Comparison of ENCODE assay signal across 23 mouse cellular contexts in the genomic region with DNA sequence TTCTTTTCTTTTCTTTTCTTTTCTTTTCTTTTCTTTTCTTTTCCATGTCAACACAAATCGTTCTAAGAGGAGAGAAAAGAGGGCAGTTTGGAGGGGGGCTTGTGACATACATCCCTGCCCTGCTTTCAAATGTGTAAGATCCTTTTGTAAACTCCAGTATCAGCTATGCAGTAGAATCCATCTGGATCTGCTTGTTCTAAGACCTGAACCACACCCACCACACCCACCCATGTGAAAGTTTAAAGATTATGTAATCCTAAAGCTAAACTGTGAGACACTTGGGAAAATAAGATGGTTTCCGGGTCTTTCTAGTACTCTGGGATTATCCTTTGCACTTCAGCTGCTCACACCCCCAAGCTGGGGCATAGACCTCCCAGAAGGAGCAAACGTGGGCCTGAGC. TPM values are rescaled to one million over a fixed set of nuclear protein-coding genes. Genes with fewer than 3 reads are reported as not detected.
DNase-seq lines count a peak whose midpoint lies in the region; ATAC-seq and TF ChIP-seq lines count a peak whose summit lies in the region.
"Had no signal": no experiment of that assay in that cellular context is flagged by ENCODE, and none has a peak within 500 bp of the region (broad histone marks: within the 10 kb centered on the region; RNA-seq: fewer than 3 reads in every experiment).

No protein-coding gene starts in this region.

- peak; percentile 47; the same call in 1 of the 2 replicates for TF ChIP-seq EP300 in liver, postnatal 0 days (IDR thresholded peaks at IDR 0.05; ENCODE audit: low read depth)

- peaks cover 30% of the 10 kb centered on the region for H3K4me1 ChIP-seq in liver, embryonic 13.5 days (replicated peaks)
- H3K4me1 ChIP-seq in liver, postnatal 0 days (ENCODE audit: insufficient read depth), result peaks cover 15% of the 10 kb centered on the region
- H3K4me1 ChIP-seq in forebrain, postnatal 0 days (ENCODE audit: insufficient read depth), result 0 out of 2 replicates have a peak, but pooled peaks cover 3% of the 10 kb centered on the region
- H3K4me1 ChIP-seq: embryonic facial prominence, embryonic 13.5 days had no signal

- no peak overlapping the region for H3K9ac ChIP-seq in liver, embryonic 13.5 days
- H3K9ac ChIP-seq in liver, postnatal 0 days (replicated peaks), result no peak overlapping the region
- H3K9ac ChIP-seq in forebrain, postnatal 0 days, result no peak overlapping the region

- H3K36me3 ChIP-seq in liver, embryonic 13.5 days, result no peaks in the 10 kb centered on the region
- no peaks in the 10 kb centered on the region for H3K36me3 ChIP-seq in liver, postnatal 0 days (replicated peaks; ENCODE audit: insufficient read depth, low read length)
- no peaks in the 10 kb centered on the region for H3K36me3 ChIP-seq in forebrain, postnatal 0 days (ENCODE audit: insufficient read depth)
- H3K36me3 ChIP-seq: embryonic facial prominence, embryonic 13.5 days; forebrain, embryonic 12.5 days; heart, embryonic 10.5 days; hindbrain, embryonic 13.5 days had no signal

- no peak overlapping the region for H3K4me2 ChIP-seq in liver, embryonic 13.5 days
- H3K4me2 ChIP-seq in liver, postnatal 0 days (ENCODE audit: low read depth, low read length), result 0 out of 2 replicates have a peak overlapping the region, but pooled peaks have one; percentile 83
- H3K4me2 ChIP-seq in forebrain, postnatal 0 days (ENCODE audit: low read depth), result no peak overlapping the region

- H3K27me3 ChIP-seq in liver, embryonic 13.5 days, result peaks cover 21% of the 10 kb centered on the region
- peaks cover 5% of the 10 kb centered on the region; the same call in 1 of the 2 replicates for H3K27me3 ChIP-seq in liver, postnatal 0 days (ENCODE audit: insufficient read depth, low read length)
- no peaks in the 10 kb centered on the region for H3K27me3 ChIP-seq in forebrain, postnatal 0 days (ENCODE audit: insufficient read depth, low read length)
- H3K27me3 ChIP-seq: Patski had no signal

- TF ChIP-seq CTCF in liver, postnatal 0 days (IDR thresholded peaks at IDR 0.05; ENCODE audit: low read depth), result no peak
- TF ChIP-seq CTCF in forebrain, postnatal 0 days (IDR thresholded peaks at IDR 0.05; ENCODE audit: low read depth), result no peak

- peak overlapping the region; percentile 5; the same call in 1 of the 2 replicates for H3K27ac ChIP-seq in liver, embryonic 13.5 days
- H3K27ac ChIP-seq in liver, postnatal 0 days (ENCODE audit: low read depth), result no peak overlapping the region
- no peak overlapping the region for H3K27ac ChIP-seq in forebrain, postnatal 0 days (ENCODE audit: low read depth, low read length)
- H3K27ac ChIP-seq: embryonic facial prominence, embryonic 13.5 days; forebrain, embryonic 12.5 days; hindbrain, embryonic 13.5 days; hindbrain, postnatal 0 days had no signal

- no peaks in the 10 kb centered on the region for H3K9me3 ChIP-seq in liver, embryonic 13.5 days (replicated peaks)
- H3K9me3 ChIP-seq in liver, postnatal 0 days (ENCODE audit: low read length), result no peaks in the 10 kb centered on the region
- H3K9me3 ChIP-seq in forebrain, postnatal 0 days (ENCODE audit: low read length), result no peaks in the 10 kb centered on the region
- H3K9me3 ChIP-seq: embryonic facial prominence, embryonic 13.5 days; forebrain, embryonic 12.5 days; heart, embryonic 10.5 days; hindbrain, embryonic 13.5 days had no signal

- 32% methylated on average over 3 of the region's 3 CpGs for WGBS in liver, embryonic 13.5 days (ENCODE audit: insufficient replicate concordance)
- 62% methylated on average over 3 of the region's 3 CpGs for WGBS in liver, postnatal 0 days (ENCODE audit: insufficient replicate concordance)
- 49% methylated on average over 3 of the region's 3 CpGs for WGBS in forebrain, postnatal 0 days

- H3K4me3 ChIP-seq in liver, embryonic 13.5 days (replicated peaks), result no peak overlapping the region
- H3K4me3 ChIP-seq in liver, postnatal 0 days (ENCODE audit: low read depth, low read length), result no peak overlapping the region
- H3K4me3 ChIP-seq in forebrain, postnatal 0 days (ENCODE audit: low read depth, low read length), result no peak overlapping the region

- peak; percentile 34 for DNase-seq in NIH3T3 (ENCODE audit: low read depth)
- DNase-seq in c-Kit-positive CD71-positive TER-119-positive erythroid progenitor cells, embryonic 14.5 days (ENCODE audit: low spot score), result peak; percentile 70
- DNase-seq in liver, embryonic 13.5 days, result no peak
- no peak for DNase-seq in liver, postnatal 0 days
- DNase-seq in right cerebral cortex, postnatal 25 days, result no peak
- DNase-seq in heart, adult 8-10 months (ENCODE audit: low spot score), result no peak
- no peak for DNase-seq in frontal cortex, postnatal 14 days (ENCODE audit: low spot score in 2 of 2)
- DNase-seq in forebrain, postnatal 0 days, result no peak
- DNase-seq: adrenal gland, postnatal 25 days; cerebellum, adult 11-12 months; cerebellum, adult 9-11 months; cerebellum, postnatal 36 days; gastrocnemius, postnatal 36 days; heart, adult 11 months; heart, postnatal 10 days had no signal

- peak; percentile 63 for ATAC-seq in liver, embryonic 13.5 days (ENCODE audit: low read depth)
- ATAC-seq in liver, postnatal 0 days, result peak; percentile 65
- no peak for ATAC-seq in forebrain, postnatal 0 days

RNA-seq across cellular contexts. Expression of gene Tsku, which starts 18.9 kb away (rescaled TPM):
- polyA plus RNA-seq in liver, embryonic 13.5 days (2015; fragmentation: Nextera tagmentation; extraction: Ambion mirVana), result 1.1 and 1.8 TPM in 2 replicates
- polyA plus RNA-seq in liver, postnatal 0 days (2015; fragmentation: Nextera tagmentation; extraction: Ambion mirVana), result 8.3 and 18.9 TPM in 2 replicates
- 1 to 10 TPM; 1.9 to 2.8 (median 2.5) TPM for total RNA-seq in heart, adult 8-10 months (2022)
- total RNA-seq in forebrain, postnatal 0 days (2014; rRNA removed), result 20.2 and 24.8 TPM in 2 replicates
- polyA plus RNA-seq in forebrain, postnatal 0 days (2015; fragmentation: Nextera tagmentation; extraction: Ambion mirVana), result 5.4 and 6.2 TPM in 2 replicates
- total RNA-seq: hematopoietic stem cell, adult 5-6 weeks had no signal
- polyA plus RNA-seq: activated CD4-positive, CD25-positive, alpha-beta regulatory T cell, adult 4 months had no signal

RNA-seq across cellular contexts. Expression of gene Acer3, which starts 21.2 kb away (rescaled TPM):
- polyA plus RNA-seq in liver, embryonic 13.5 days (2015; fragmentation: Nextera tagmentation; extraction: Ambion mirVana), result 24.4 and 28.9 TPM in 2 replicates
- polyA plus RNA-seq in liver, postnatal 0 days (2015; fragmentation: Nextera tagmentation; extraction: Ambion mirVana), result 18.7 and 19.4 TPM in 2 replicates
- total RNA-seq in heart, adult 8-10 months (2022), result 10 to 100 TPM in 3 of 4 experiments, 1 to 10 TPM in 1; 7.6 to 13.8 (median 12.4) TPM
- 12.1 TPM in 2 replicates for total RNA-seq in forebrain, postnatal 0 days (2014; rRNA removed)
- 7.9 and 14.1 TPM in 2 replicates for polyA plus RNA-seq in forebrain, postnatal 0 days (2015; fragmentation: Nextera tagmentation; extraction: Ambion mirVana)

Comparison
In these comparisons a context has a peak if more than half of its experiments do, and no peak if none do; other contexts are left out.
1. DNase-seq: peak in NIH3T3 (single experiment) and c-Kit-positive CD71-positive TER-119-positive erythroid progenitor cells, embryonic 14.5 days (single experiment); none in liver, embryonic 13.5 days (single experiment), liver, postnatal 0 days (single experiment), right cerebral cortex, postnatal 25 days (single experiment), heart, adult 8-10 months (single experiment), frontal cortex, postnatal 14 days (0 of 2) and forebrain, postnatal 0 days (single experiment).